Mouse (Mus musculus): ENCODE results near the gene Mpg.
A peak's percentile ranks its signal among the peaks of the same experiment; 100 is the strongest.

Gene Mpg

GRCm38 (mm10) chr11:32262674-32263415, 36.5 kb downstream of the Mpg start:
- DNase-seq (ENCODE audit: low read depth, low spot score) = no peak

GRCm38 (mm10) chr11:32265117-32265738, 38.9 kb downstream of the Mpg start:
- DNase-seq (ENCODE audit: low read depth, low spot score) = no peak

GRCm38 (mm10) chr11:32266194-32266593, 39.9 kb downstream of the Mpg start:
- DNase-seq (ENCODE audit: low read depth, low spot score) = no peak

- DNase-seq (ENCODE audit: low read depth, low spot score) = peak; percentile 51
These were observed 40.5 kb downstream of the Mpg start for GRCm38 (mm10) chr11:32266776-32267175.

- peak; percentile 96 for DNase-seq (ENCODE audit: low read depth, low spot score)
These were observed 41.0 kb downstream of the Mpg start, which contains the start of gene Nprl3 for GRCm38 (mm10) chr11:32267188-32267884. Gene Nprl3, minus strand, starts transcription at chr11:32267707.

- no peak for DNase-seq (ENCODE audit: low read depth, low spot score)
These were observed 41.7 kb downstream of the Mpg start for GRCm38 (mm10) chr11:32267964-32268363.

- no peak for DNase-seq (ENCODE audit: low read depth, low spot score)
These were observed 42.6 kb downstream of the Mpg start for GRCm38 (mm10) chr11:32268952-32269351.

- peak; percentile 40 for DNase-seq (ENCODE audit: low read depth, low spot score)
These were observed 44.9 kb downstream of the Mpg start for GRCm38 (mm10) chr11:32271178-32271577.

- DNase-seq (ENCODE audit: low read depth, low spot score) = no peak
These were observed 50.0 kb downstream of the Mpg start, which contains the start of gene Hba-x for GRCm38 (mm10) chr11:32276347-32276746. Gene Hba-x, plus strand, starts transcription at chr11:32276400.

GRCm38 (mm10) chr11:32277736-32278457, 51.6 kb downstream of the Mpg start:
- DNase-seq (ENCODE audit: low read depth, low spot score) = no peak

GRCm38 (mm10) chr11:32278458-32278957, 52.2 kb downstream of the Mpg start:
- DNase-seq (ENCODE audit: low read depth, low spot score) = no peak

- no peak for DNase-seq (ENCODE audit: low read depth, low spot score)
These were observed 54.3 kb downstream of the Mpg start for GRCm38 (mm10) chr11:32280646-32281045.

GRCm38 (mm10) chr11:32281416-32282144, 55.3 kb downstream of the Mpg start:
- DNase-seq (ENCODE audit: low read depth, low spot score) = no peak

Measured in A20 (cell line).